Mouse (Mus musculus) spleen, adult 2 months (tissue): ENCODE measurements around the gene Naaladl2. TPM values are rescaled to one million over a fixed set of nuclear protein-coding genes. Genes with fewer than 3 reads are reported as not detected.

Source experiments
- DNase-seq, 2 experiments: peaks; one replicate each; pipeline versions ENCODE4 v3.0.0 to v3.0.0-alpha.2; 2012 to 2021; ENCODE audit warnings: low spot score in 2 of 2, low read depth in 1 of 2
- H3K27ac ChIP-seq: fragments of 200-500 bp; 2 replicates; pipeline ENCODE4 v1.5.1; 2012; ENCODE audit warnings: low read length, inconsistent platforms; ENCODE audit not compliant: insufficient read depth
- H3K27me3 ChIP-seq: fragments of 200-500 bp; 2 replicates; pipeline ENCODE4 v1.6.1; 2012; ENCODE audit warnings: mild to moderate bottlenecking, moderate library complexity, low read length, inconsistent platforms; ENCODE audit not compliant: control insufficient read depth, insufficient read depth
- H3K36me3 ChIP-seq: fragments of 200-500 bp; 2 replicates; pipeline ENCODE4 v1.6.1; 2012; ENCODE audit warnings: mild to moderate bottlenecking, low read length, inconsistent platforms; ENCODE audit not compliant: control insufficient read depth, insufficient read depth
- H3K4me1 ChIP-seq: fragments of 200-500 bp; 2 replicates; pipeline ENCODE4 v1.6.1; 2011; ENCODE audit warnings: inconsistent platforms; ENCODE audit not compliant: control insufficient read depth, insufficient read depth, insufficient read length
- H3K4me3 ChIP-seq: fragments of 200-500 bp; 2 replicates; pipeline ENCODE4 v1.5.1; 2011; ENCODE audit warnings: mild to moderate bottlenecking, inconsistent platforms; ENCODE audit not compliant: insufficient read depth, insufficient read length; ENCODE audit errors: extremely low read depth
- CTCF ChIP-seq: fragments of 200-500 bp; IDR thresholded peaks from 2 replicates; pipeline ENCODE4 v1.5.1; 2011; ENCODE audit warnings: mild to moderate bottlenecking, inconsistent platforms; ENCODE audit not compliant: insufficient read depth, insufficient read length, insufficient replicate concordance; ENCODE audit errors: extremely low read depth
- POLR2A ChIP-seq: fragments of 200-500 bp; IDR thresholded peaks from 2 replicates; pipeline ENCODE4 v1.6.1; 2011; ENCODE audit warnings: low read depth, low read length, inconsistent platforms
- WGBS: fragments of 180-500 bp; shearing (Covaris S2); methylation state at CpG from one replicate; pipeline ENCODE4 v1.1.7; 2018; 5-methylcytosine and 5-hydroxymethylcytosine counted together
- polyA plus RNA-seq: library from polyadenylated mRNA; depleted of rRNA; stranded (reverse); fragments of >200 nt; gene quantifications from 2 replicates; pipeline ENCODE4 v1.2.3, GENCODE M21; 2012

Gene Naaladl2
- polyA plus RNA-seq, 1 experiment: not detected

DNA sequence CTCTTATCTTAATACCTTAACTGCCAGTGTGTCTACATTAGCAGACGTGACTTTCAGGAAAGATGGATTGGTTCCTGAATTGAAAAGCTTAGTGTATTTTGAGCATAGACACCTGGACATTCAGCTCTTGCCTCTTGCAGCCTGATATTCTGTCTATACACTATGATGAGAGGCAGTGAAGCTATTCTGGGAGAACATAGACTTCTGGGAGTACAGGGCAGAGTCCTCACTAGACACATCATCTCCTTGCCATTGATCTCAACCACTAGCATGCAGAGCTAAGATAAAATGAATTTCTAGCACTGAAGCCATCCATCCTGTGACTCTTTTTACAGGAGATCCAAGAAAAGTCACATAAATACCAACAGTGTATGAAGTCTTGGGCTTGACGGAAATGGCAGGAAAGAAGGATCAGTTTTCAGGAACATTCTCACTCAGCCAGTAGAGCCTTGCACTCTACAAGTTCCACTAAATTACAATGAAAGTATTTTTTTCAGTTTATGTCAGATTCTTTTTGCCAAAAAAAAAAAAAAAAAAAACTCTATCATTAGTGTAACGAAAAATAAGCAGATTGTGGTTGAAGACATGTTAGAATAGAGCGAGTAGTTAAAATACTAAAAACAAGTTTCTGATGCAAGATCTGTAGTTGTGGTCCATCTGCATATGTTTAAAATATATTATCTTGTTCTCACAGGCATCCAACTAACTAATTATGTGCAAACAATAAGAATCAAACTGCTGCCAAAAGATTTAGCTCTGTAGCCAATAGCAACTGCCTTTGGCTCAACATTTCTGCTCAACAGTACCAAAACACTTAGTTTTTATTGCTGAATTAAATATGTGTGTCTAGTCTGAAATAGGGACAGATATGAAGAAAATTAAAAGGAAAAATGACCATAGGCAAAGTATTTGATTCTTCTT lies 1171.1 kb downstream of the Naaladl2 start:
- DNase-seq: no peak
- no peaks in the 10 kb centered on the region for H3K36me3 ChIP-seq
- H3K4me1 ChIP-seq: no peaks in the 10 kb centered on the region
- no peak overlapping the region for H3K27ac ChIP-seq
- 82% methylated on average over 4 of the region's 4 CpGs for WGBS
- H3K27me3 ChIP-seq: no peaks in the 10 kb centered on the region
- no peak for TF ChIP-seq CTCF
- TF ChIP-seq POLR2A: no peak
- H3K4me3 ChIP-seq: no peak overlapping the region

DNA sequence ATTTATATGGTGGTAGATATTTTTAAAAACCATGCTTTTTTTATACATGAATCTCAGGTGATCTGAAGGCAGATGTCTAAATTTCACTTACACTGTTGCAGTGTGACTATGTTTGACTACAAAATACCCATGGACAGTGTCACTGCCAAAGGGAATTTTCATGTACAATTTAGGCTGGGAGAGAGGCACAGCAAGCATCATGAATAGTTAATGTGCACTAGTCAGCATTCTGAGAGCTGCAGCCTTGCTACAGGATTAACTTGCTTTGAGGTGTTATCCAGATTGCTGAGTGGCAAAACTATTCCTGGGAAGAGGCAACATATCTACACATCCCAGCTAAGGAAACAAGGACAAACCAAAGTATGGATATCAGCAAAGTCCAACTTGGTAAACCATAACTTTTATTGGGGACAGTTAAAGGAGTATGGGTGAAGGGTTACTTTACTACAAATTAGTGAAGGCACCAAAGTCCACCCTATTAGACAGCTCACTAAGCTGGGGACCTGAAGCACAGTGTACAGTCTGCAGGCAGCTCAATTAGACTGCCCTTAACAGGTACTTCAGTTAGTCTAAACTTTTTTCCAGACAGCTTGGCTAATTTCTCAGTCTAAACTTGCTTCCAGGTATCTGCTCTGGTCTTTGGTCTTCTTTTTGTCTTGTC lies 1181.0 kb downstream of the Naaladl2 start:
- Histone ChIP-seq H3K27ac (no peak overlapping the region), H3K4me3 (no peak overlapping the region), H3K36me3 (no peaks in the 10 kb centered on the region), H3K4me1 (no peaks in the 10 kb centered on the region), H3K27me3 (no peaks in the 10 kb centered on the region)
- DNase-seq: no peak
- TF ChIP-seq POLR2A: no peak
- no peak for TF ChIP-seq CTCF

- WGBS: 74% methylated on average over 2 of the region's 2 CpGs
- Histone ChIP-seq H3K36me3 (no peaks in the 10 kb centered on the region), H3K4me1 (no peaks in the 10 kb centered on the region), H3K27me3 (no peaks in the 10 kb centered on the region), H3K27ac (no peak overlapping the region), H3K4me3 (no peak overlapping the region)
- TF ChIP-seq POLR2A: no peak
- no peak for TF ChIP-seq CTCF
- DNase-seq: no peak
These were observed 1197.9 kb downstream of the Naaladl2 start for GRCm38 (mm10) chr3:23946182-23946581.

DNA sequence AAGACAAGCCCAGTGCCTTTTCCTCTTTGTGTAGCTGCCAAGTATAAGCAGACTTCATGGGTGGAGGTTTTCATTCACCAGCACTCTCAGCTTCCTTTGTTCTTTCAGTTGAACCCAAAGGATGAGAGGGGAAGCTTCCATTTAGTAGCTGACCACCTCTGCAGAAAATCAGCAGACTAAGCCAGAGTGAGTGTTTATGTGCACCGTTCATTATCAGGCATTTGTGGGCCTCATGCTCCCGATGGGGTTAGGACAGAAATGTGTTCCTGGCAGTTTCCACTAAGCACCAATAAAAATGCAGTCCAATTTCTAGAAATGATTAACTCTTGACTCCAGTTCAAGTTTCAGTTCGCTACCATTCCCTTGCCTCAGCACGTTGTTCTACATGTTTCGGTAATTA lies 1206.8 kb downstream of the Naaladl2 start:
- Histone ChIP-seq H3K27me3 (no peaks in the 10 kb centered on the region), H3K27ac (no peak overlapping the region), H3K36me3 (no peaks in the 10 kb centered on the region), H3K4me1 (no peaks in the 10 kb centered on the region), H3K4me3 (no peak overlapping the region)
- no peak for TF ChIP-seq CTCF
- no peak for TF ChIP-seq POLR2A
- 90% methylated on average over 5 of the region's 5 CpGs for WGBS
- DNase-seq: no peak

DNA sequence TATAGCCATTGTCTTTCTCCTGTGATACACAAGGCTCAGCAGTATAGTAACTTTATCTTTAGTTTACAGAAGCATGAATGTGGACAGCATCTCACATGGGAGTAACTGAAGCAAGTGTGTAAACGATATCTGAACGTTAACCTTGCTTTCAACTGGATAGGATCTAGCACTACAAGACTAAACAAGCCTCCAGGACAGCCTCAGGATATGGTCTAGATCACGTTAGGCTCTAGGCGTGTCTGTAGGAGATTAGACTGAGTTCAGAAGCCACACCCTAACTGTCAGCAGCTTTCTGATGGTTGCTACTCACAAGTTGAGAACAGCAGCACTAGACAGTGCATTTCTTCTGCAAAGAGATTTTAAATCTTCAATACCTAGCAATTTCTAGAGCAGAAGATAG lies 1216.0 kb downstream of the Naaladl2 start:
- no peak overlapping the region for H3K27ac ChIP-seq
- DNase-seq: no peak

DNA sequence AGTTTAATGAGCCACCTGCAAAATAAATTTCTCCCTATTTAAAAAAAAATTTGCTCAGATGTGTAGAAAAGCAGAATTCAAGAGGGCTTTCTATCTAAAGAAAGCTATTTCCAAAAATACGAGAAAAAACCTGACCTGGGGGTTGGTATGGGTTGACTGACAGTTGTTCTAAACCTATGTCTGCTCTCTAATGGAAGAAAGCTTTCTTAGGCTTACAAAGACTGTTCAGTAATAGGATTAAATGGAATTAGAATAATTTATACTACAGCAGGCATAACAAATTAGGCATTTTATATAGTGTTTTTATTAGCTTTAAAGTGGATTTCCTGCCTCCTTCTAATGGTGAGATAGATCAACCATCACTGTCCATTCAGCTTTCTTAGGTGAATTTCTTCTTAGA lies 1236.4 kb downstream of the Naaladl2 start:
- Histone ChIP-seq H3K27me3 (no peaks in the 10 kb centered on the region), H3K27ac (no peak overlapping the region), H3K36me3 (no peaks in the 10 kb centered on the region), H3K4me3 (no peak overlapping the region), H3K4me1 (no peaks in the 10 kb centered on the region)
- TF ChIP-seq POLR2A: no peak
- TF ChIP-seq CTCF: no peak
- DNase-seq: no peak
- 66% methylated on average over 1 of the region's 1 CpGs for whole genome bisulfite sequencing

More for the DNA sequence above, 1216.0 kb downstream of the Naaladl2 start:
- Histone ChIP-seq H3K36me3 (no peaks in the 10 kb centered on the region), H3K4me3 (no peak overlapping the region), H3K27me3 (no peaks in the 10 kb centered on the region), H3K4me1 (no peaks in the 10 kb centered on the region)
- TF ChIP-seq POLR2A (no peak), CTCF (no peak)
- WGBS: 78% methylated on average over 4 of the region's 4 CpGs
